8 mouse cellular contexts compared by ENCODE assay signal in genomic region chr4:128727721-128728430, GRCm38 (mm10). TPM values are rescaled to one million over a fixed set of nuclear protein-coding genes. Genes with fewer than 3 reads are reported as not detected.
DNase-seq lines count a peak whose midpoint lies in the region; ATAC-seq and TF ChIP-seq lines count a peak whose summit lies in the region.

No protein-coding gene starts in this region.

- H3K27ac ChIP-seq in forebrain, embryonic 16.5 days (ENCODE audit: low read length) = peak overlapping the region; percentile 92
- H3K27ac ChIP-seq in hindbrain, embryonic 16.5 days (ENCODE audit: low read depth, low read length) = peak overlapping the region; percentile 97
- H3K27ac ChIP-seq in liver, embryonic 11.5 days (ENCODE audit: low read depth, low read length) = peak overlapping the region; percentile 96
- H3K27ac ChIP-seq in midbrain, postnatal 0 days (ENCODE audit: low read depth, low read length) = peak overlapping the region; percentile 98

- no peaks in the 10 kb centered on the region for H3K36me3 ChIP-seq in forebrain, embryonic 16.5 days (ENCODE audit: control insufficient read depth, insufficient read depth)
- peaks cover 4% of the 10 kb centered on the region; the same call in 1 of the 2 replicates for H3K36me3 ChIP-seq in hindbrain, embryonic 16.5 days (ENCODE audit: control insufficient read depth, insufficient read depth, low read length)
- H3K36me3 ChIP-seq in liver, embryonic 11.5 days (ENCODE audit: control insufficient read depth, insufficient read depth, low read length) = peaks cover 3% of the 10 kb centered on the region; the same call in 1 of the 2 replicates
- H3K36me3 ChIP-seq in midbrain, postnatal 0 days (ENCODE audit: insufficient read depth, low read length) = peaks cover 3% of the 10 kb centered on the region; the same call in 1 of the 2 replicates

- peak; percentile 98 for DNase-seq in heart, adult 11 months
- no peak for DNase-seq in heart, adult 8-10 months (ENCODE audit: low spot score)
- peak; percentile 47 for DNase-seq in c-Kit-positive CD71-positive TER-119-positive erythroid progenitor cells, embryonic 14.5 days (ENCODE audit: low spot score)
- DNase-seq in liver, embryonic 11.5 days (ENCODE audit: low spot score) = peak; percentile 69
- no peak for DNase-seq in midbrain, postnatal 0 days (ENCODE audit: low spot score)
- DNase-seq in thymus, postnatal 4 days = peak; percentile 62

- no peak for TF ChIP-seq CTCF in midbrain, postnatal 0 days (IDR thresholded peaks at IDR 0.05)

- H3K27me3 ChIP-seq in forebrain, embryonic 16.5 days (replicated peaks; ENCODE audit: control insufficient read depth, insufficient read depth, low read length) = no peaks in the 10 kb centered on the region
- H3K27me3 ChIP-seq in hindbrain, embryonic 16.5 days (replicated peaks; ENCODE audit: control insufficient read depth, insufficient read depth, low read length) = no peaks in the 10 kb centered on the region
- no peaks in the 10 kb centered on the region for H3K27me3 ChIP-seq in liver, embryonic 11.5 days (replicated peaks; ENCODE audit: control insufficient read depth, insufficient read depth, low read length)
- H3K27me3 ChIP-seq in midbrain, postnatal 0 days (ENCODE audit: insufficient read depth, low read length) = no peaks in the 10 kb centered on the region

- H3K4me2 ChIP-seq in forebrain, embryonic 16.5 days (ENCODE audit: low read length) = peak overlapping the region; percentile 78
- H3K4me2 ChIP-seq in hindbrain, embryonic 16.5 days (ENCODE audit: low read length) = peak overlapping the region; percentile 63
- H3K4me2 ChIP-seq in liver, embryonic 11.5 days = peak overlapping the region; percentile 93
- peak overlapping the region; percentile 83 for H3K4me2 ChIP-seq in midbrain, postnatal 0 days (ENCODE audit: low read depth, low read length, poor library complexity, severe bottlenecking)

- peak; percentile 45 for ATAC-seq in forebrain, embryonic 16.5 days
- ATAC-seq in hindbrain, embryonic 16.5 days = peak; percentile 56
- ATAC-seq in liver, embryonic 11.5 days (replicated peaks; ENCODE audit: low FRiP score) = peak; percentile 89
- ATAC-seq in midbrain, postnatal 0 days (ENCODE audit: low FRiP score) = peak; percentile 67; the same call in 1 of the 2 replicates

- H3K9me3 ChIP-seq in forebrain, embryonic 16.5 days (ENCODE audit: control insufficient read depth, low read length) = no peaks in the 10 kb centered on the region
- no peaks in the 10 kb centered on the region for H3K9me3 ChIP-seq in hindbrain, embryonic 16.5 days (ENCODE audit: control insufficient read depth, low read length)
- H3K9me3 ChIP-seq in liver, embryonic 11.5 days (ENCODE audit: control insufficient read depth, low read length) = no peaks in the 10 kb centered on the region
- no peaks in the 10 kb centered on the region for H3K9me3 ChIP-seq in midbrain, postnatal 0 days (ENCODE audit: low read length)

- 0% methylated on average over 65 of the region's 65 CpGs for WGBS in forebrain, embryonic 16.5 days
- WGBS in hindbrain, embryonic 16.5 days = under 1% methylated on average over 44 of the region's 65 CpGs
- WGBS in liver, embryonic 11.5 days = under 1% methylated on average over 63 of the region's 65 CpGs
- under 1% methylated on average over 61 of the region's 65 CpGs for WGBS in midbrain, postnatal 0 days

- peak overlapping the region; percentile 87 for H3K4me3 ChIP-seq in forebrain, embryonic 16.5 days (replicated peaks; ENCODE audit: low read length)
- peak overlapping the region; percentile 87 for H3K4me3 ChIP-seq in hindbrain, embryonic 16.5 days (ENCODE audit: low read length)
- H3K4me3 ChIP-seq in liver, embryonic 11.5 days (ENCODE audit: low read depth, low read length) = peak overlapping the region; percentile 98
- peak overlapping the region; percentile 81 for H3K4me3 ChIP-seq in midbrain, postnatal 0 days (ENCODE audit: low read depth, low read length)

- peak overlapping the region; percentile 86 for H3K9ac ChIP-seq in forebrain, embryonic 16.5 days (replicated peaks; ENCODE audit: low read depth, low read length)
- peak overlapping the region; percentile 98 for H3K9ac ChIP-seq in hindbrain, embryonic 16.5 days (ENCODE audit: low read depth, low read length)
- peak overlapping the region; percentile 97 for H3K9ac ChIP-seq in liver, embryonic 11.5 days (ENCODE audit: low read depth, low read length)
- H3K9ac ChIP-seq in midbrain, postnatal 0 days (replicated peaks; ENCODE audit: low read length, poor library complexity, severe bottlenecking) = peak overlapping the region; percentile 100

- peaks cover 52% of the 10 kb centered on the region for H3K4me1 ChIP-seq in forebrain, embryonic 16.5 days (replicated peaks; ENCODE audit: control insufficient read depth, insufficient read depth, low read length)
- peaks cover 44% of the 10 kb centered on the region for H3K4me1 ChIP-seq in hindbrain, embryonic 16.5 days (ENCODE audit: control insufficient read depth, insufficient read depth, low read depth, low read length)
- H3K4me1 ChIP-seq in liver, embryonic 11.5 days (replicated peaks; ENCODE audit: control insufficient read depth, insufficient read depth, low read length) = peaks cover 31% of the 10 kb centered on the region
- H3K4me1 ChIP-seq in midbrain, postnatal 0 days (ENCODE audit: insufficient read depth, low read length) = peaks cover 11% of the 10 kb centered on the region; the same call in 1 of the 2 replicates

RNA-seq across cellular contexts. Expression of gene A3galt2, which starts 27.3 kb away (rescaled TPM):
- total RNA-seq in heart, adult 8-10 months (2022) = under 1 TPM in 2 of 4 experiments, not detected in 2; 0.09 to 0.11 TPM
- 0.43 and 0.63 TPM in 2 replicates for polyA plus RNA-seq in forebrain, embryonic 16.5 days (2015; fragmentation: Nextera tagmentation; extraction: Ambion mirVana)
- polyA plus RNA-seq in hindbrain, embryonic 16.5 days (2015; fragmentation: Nextera tagmentation; extraction: Ambion mirVana) = 0.23 and 0.36 TPM in 2 replicates
- polyA plus RNA-seq in liver, embryonic 11.5 days (2014; fragmentation: Nextera tagmentation; extraction: Ambion mirVana) = 0.14 TPM in 1 of 2 replicates, not detected in the other
- total RNA-seq in midbrain, postnatal 0 days (2014; rRNA removed) = 0.19 and 0.38 TPM in 2 replicates
- 0.05 TPM in 1 of 2 replicates, not detected in the other for polyA plus RNA-seq in midbrain, postnatal 0 days (2015; fragmentation: Nextera tagmentation; extraction: Ambion mirVana)

Comparison
In these comparisons a context has a peak if more than half of its experiments do, and no peak if none do; other contexts are left out.
1. DNase-seq: peak in heart, adult 11 months (single experiment), c-Kit-positive CD71-positive TER-119-positive erythroid progenitor cells, embryonic 14.5 days (single experiment), liver, embryonic 11.5 days (single experiment) and thymus, postnatal 4 days (single experiment); none in heart, adult 8-10 months (single experiment) and midbrain, postnatal 0 days (single experiment).
2. Peak in every context shown above with its lines, with median percentiles within 50 percentile points of each other: ATAC-seq, H3K27ac ChIP-seq, H3K4me2 ChIP-seq, H3K4me3 ChIP-seq and H3K9ac ChIP-seq.